Mouse (Mus musculus) liver, postnatal 0 days (tissue): ENCODE results near the gene Spi1. TPM values are rescaled to one million over a fixed set of nuclear protein-coding genes. Genes with fewer than 3 reads are reported as not detected.

ENCODE experiments used
- ATAC-seq: fragments of 200-750 bp; cut with Nextera tagmentation; 2 replicates; pipeline ENCODE4 v1.8.0; 2017; ENCODE audit warnings: mild to moderate bottlenecking, moderate library complexity
- DNase-seq: peaks from one replicate; pipeline ENCODE4 v3.0.0-alpha.2; 2016
- H3K27ac ChIP-seq: fragments of 300-500 bp; sonication (generic); 2 replicates; pipeline ENCODE4 v1.5.1; 2014; ENCODE audit warnings: antibody characterized with exemption, moderate library complexity, mild to moderate bottlenecking, low read depth
- H3K27me3 ChIP-seq: fragments of 300-500 bp; sonication (generic); 2 replicates; pipeline ENCODE4 v1.6.1; 2014; ENCODE audit warnings: low read length, control low read depth, mixed read lengths; ENCODE audit not compliant: insufficient read depth
- H3K36me3 ChIP-seq: fragments of 300-500 bp; sonication (generic); replicated peaks from 2 replicates; pipeline ENCODE4 v1.6.1; 2014; ENCODE audit warnings: mild to moderate bottlenecking, control low read depth, low read length, moderate library complexity, mixed read lengths; ENCODE audit not compliant: insufficient read depth
- H3K4me1 ChIP-seq: fragments of 300-500 bp; sonication (generic); 2 replicates; pipeline ENCODE4 v1.6.1; 2014; ENCODE audit warnings: antibody characterized with exemption, mild to moderate bottlenecking, control low read depth; ENCODE audit not compliant: insufficient read depth
- H3K4me2 ChIP-seq: fragments of 300-500 bp; sonication (generic); 2 replicates; pipeline ENCODE4 v1.6.1; 2014; ENCODE audit warnings: low read depth, mild to moderate bottlenecking, low read length, moderate library complexity, mixed read lengths
- H3K4me3 ChIP-seq: fragments of 300-500 bp; sonication (generic); 2 replicates; pipeline ENCODE4 v1.5.1; 2014; ENCODE audit warnings: low read depth, low read length
- H3K9ac ChIP-seq: fragments of 300-500 bp; sonication (generic); replicated peaks from 2 replicates; pipeline ENCODE4 v1.6.1; 2014; ENCODE audit warnings: mild to moderate bottlenecking, moderate library complexity
- H3K9me3 ChIP-seq: fragments of 300-500 bp; sonication (generic); 2 replicates; pipeline ENCODE4 v1.6.1; 2016; ENCODE audit warnings: mild to moderate bottlenecking, control low read depth, low read length, mixed read lengths
- CTCF ChIP-seq: sonication (generic); IDR thresholded peaks from 2 replicates; pipeline ENCODE4 v1.5.1; 2016; ENCODE audit warnings: antibody characterized with exemption, low read depth
- EP300 ChIP-seq: IDR thresholded peaks from 2 replicates; pipeline ENCODE4 v1.6.1; 2016; ENCODE audit warnings: antibody characterized with exemption, low read depth, mild to moderate bottlenecking
- WGBS: fragments of 180-500 bp; shearing (Covaris S2); extraction: QIAGEN DNeasy Blood & Tissue Kit; methylation state at CpG from one replicate; pipeline ENCODE4 v1.1.7; 2014; ENCODE audit not compliant: insufficient replicate concordance; 5-methylcytosine and 5-hydroxymethylcytosine counted together
- polyA plus RNA-seq: library from polyadenylated mRNA; unstranded; fragments of >200 nt; fragmentation: Nextera tagmentation; extraction: Ambion mirVana; gene quantifications from 2 replicates; pipeline ENCODE4 v1.2.1, GENCODE M21; 2015

Gene Spi1
- polyA plus RNA-seq, 1 experiment from 2014 or later = 31.7 TPM

GRCm38 (mm10) chr2:91047359-91047758 lies 34.8 kb upstream of the Spi1 start:
- peaks cover 4% of the 10 kb centered on the region; the same call in 1 of the 2 replicates for H3K36me3 ChIP-seq
- no peaks in the 10 kb centered on the region for H3K27me3 ChIP-seq
- no peak overlapping the region for H3K27ac ChIP-seq
- TF ChIP-seq CTCF (no peak), EP300 (no peak)
- no peak for DNase-seq
- WGBS = 76% methylated on average over 9 of the region's 9 CpGs
- H3K4me2 ChIP-seq = no peak overlapping the region
- no peak overlapping the region for H3K4me3 ChIP-seq
- no peak for ATAC-seq
- no peaks in the 10 kb centered on the region for H3K9me3 ChIP-seq
- H3K9ac ChIP-seq = no peak overlapping the region
- H3K4me1 ChIP-seq = peaks cover 6% of the 10 kb centered on the region

GRCm38 (mm10) chr2:91051917-91052316 lies 30.3 kb upstream of the Spi1 start:
- ATAC-seq (no peak), DNase-seq (no peak)
- Histone ChIP-seq H3K9me3 (no peaks in the 10 kb centered on the region), H3K4me1 (peaks cover 14% of the 10 kb centered on the region), H3K27ac (no peak overlapping the region), H3K4me2 (no peak overlapping the region), H3K4me3 (no peak overlapping the region), H3K9ac (no peak overlapping the region), H3K27me3 (no peaks in the 10 kb centered on the region), H3K36me3 (peaks cover 24% of the 10 kb centered on the region)
- TF ChIP-seq CTCF (no peak), EP300 (no peak)
- WGBS = 42% methylated on average over 3 of the region's 3 CpGs

- H3K36me3 ChIP-seq = peaks cover 32% of the 10 kb centered on the region
- 47% methylated on average over 2 of the region's 2 CpGs for WGBS
- H3K27ac ChIP-seq = no peak overlapping the region
- peak overlapping the region; percentile 89; the same call in 1 of the 2 replicates for H3K4me3 ChIP-seq
- peaks cover 14% of the 10 kb centered on the region for H3K4me1 ChIP-seq
- DNase-seq (no peak), ATAC-seq (no peak)
- peak; percentile 31; the same call in 1 of the 2 replicates for TF ChIP-seq CTCF
- no peak for TF ChIP-seq EP300
- H3K9me3 ChIP-seq = no peaks in the 10 kb centered on the region
- no peak overlapping the region for H3K9ac ChIP-seq
- H3K27me3 ChIP-seq = no peaks in the 10 kb centered on the region
- H3K4me2 ChIP-seq = peak overlapping the region; percentile 93; the same call in 1 of the 2 replicates
These were observed 29.4 kb upstream of the Spi1 start for GRCm38 (mm10) chr2:91052752-91053151.

GRCm38 (mm10) chr2:91053181-91053933 lies 28.8 kb upstream of the Spi1 start:
- Histone ChIP-seq H3K4me3 (peak overlapping the region; percentile 89), H3K36me3 (peaks cover 36% of the 10 kb centered on the region), H3K9ac (peak overlapping the region; percentile 53), H3K9me3 (no peaks in the 10 kb centered on the region), H3K27ac (no peak overlapping the region), H3K4me2 (peak overlapping the region; percentile 93), H3K4me1 (peaks cover 14% of the 10 kb centered on the region), H3K27me3 (no peaks in the 10 kb centered on the region)
- DNase-seq (no peak), ATAC-seq (peak; percentile 20)
- WGBS = under 1% methylated on average over 6 of the region's 6 CpGs
- no peak for TF ChIP-seq CTCF
- no peak for TF ChIP-seq EP300

- under 1% methylated on average over 40 of the region's 40 CpGs for WGBS
- peaks cover 14% of the 10 kb centered on the region for H3K4me1 ChIP-seq
- H3K27me3 ChIP-seq = no peaks in the 10 kb centered on the region
- no peaks in the 10 kb centered on the region for H3K9me3 ChIP-seq
- H3K4me2 ChIP-seq = peak within 1 kb of the TSS; percentile 93
- peak within 1 kb of the TSS; percentile 84 for H3K9ac ChIP-seq
- H3K27ac ChIP-seq = peak within 1 kb of the TSS; percentile 84
- ATAC-seq (peak; percentile 100), DNase-seq (peak; percentile 98)
- H3K4me3 ChIP-seq = peak within 1 kb of the TSS; percentile 89
- no peak for TF ChIP-seq CTCF
- TF ChIP-seq EP300 = peak; percentile 28; the same call in 1 of the 2 replicates
- H3K36me3 ChIP-seq = peaks cover 42% of the 10 kb centered on the region
These were observed 28.2 kb upstream of the Spi1 start, which contains the start of gene Psmc3 for GRCm38 (mm10) chr2:91053934-91054382. Psmc3 (plus strand) TSS chr2:91054009.

GRCm38 (mm10) chr2:91058435-91058834 lies 23.8 kb upstream of the Spi1 start:
- Histone ChIP-seq H3K4me1 (peaks cover 18% of the 10 kb centered on the region), H3K36me3 (peaks cover 65% of the 10 kb centered on the region), H3K4me2 (no peak overlapping the region), H3K9me3 (no peaks in the 10 kb centered on the region), H3K27me3 (no peaks in the 10 kb centered on the region), H3K9ac (no peak overlapping the region), H3K27ac (no peak overlapping the region), H3K4me3 (no peak overlapping the region)
- no peak for ATAC-seq
- DNase-seq = no peak
- WGBS = 97% methylated on average over 5 of the region's 5 CpGs
- no peak for TF ChIP-seq EP300
- no peak for TF ChIP-seq CTCF
